Mouse (Mus musculus) forebrain, embryonic 15.5 days (tissue): ENCODE results near the gene Zfp87. TPM values are rescaled to one million over a fixed set of nuclear protein-coding genes. Genes with fewer than 3 reads are reported as not detected.

Experiments
- ATAC-seq: fragments of 200-750 bp; cut with Nextera tagmentation; replicated peaks from 2 replicates; pipeline ENCODE4 v1.8.0; 2017; ENCODE audit warnings: mild to moderate bottlenecking, moderate TSS enrichment, moderate library complexity
- H3K27ac ChIP-seq: fragments of 300-500 bp; sonication (generic); replicated peaks from 2 replicates; pipeline ENCODE4 v1.5.1; 2015; ENCODE audit warnings: mild to moderate bottlenecking, inconsistent platforms
- H3K27me3 ChIP-seq: fragments of 300-500 bp; sonication (generic); 2 replicates; pipeline ENCODE4 v1.6.1; 2015; ENCODE audit warnings: inconsistent platforms
- H3K36me3 ChIP-seq: fragments of 300-500 bp; sonication (generic); 2 replicates; pipeline ENCODE4 v1.6.1; 2015; ENCODE audit warnings: mild to moderate bottlenecking, inconsistent platforms
- H3K4me1 ChIP-seq: fragments of 300-500 bp; sonication (generic); 2 replicates; pipeline ENCODE4 v1.6.1; 2015; ENCODE audit warnings: inconsistent platforms
- H3K4me2 ChIP-seq: fragments of 300-500 bp; sonication (generic); replicated peaks from 2 replicates; pipeline ENCODE4 v1.6.1; 2015; ENCODE audit warnings: mild to moderate bottlenecking, inconsistent platforms
- H3K4me3 ChIP-seq: fragments of 300-500 bp; sonication (generic); 2 replicates; pipeline ENCODE4 v1.5.1; 2015; ENCODE audit warnings: mild to moderate bottlenecking, inconsistent platforms
- H3K9ac ChIP-seq: fragments of 300-500 bp; sonication (generic); replicated peaks from 2 replicates; pipeline ENCODE4 v1.6.1; 2015; ENCODE audit warnings: mild to moderate bottlenecking, inconsistent platforms
- H3K9me3 ChIP-seq: fragments of 300-500 bp; sonication (generic); 2 replicates; pipeline ENCODE4 v1.6.1; 2016; ENCODE audit warnings: inconsistent platforms
- WGBS: fragments of 180-500 bp; shearing (Covaris S2); methylation state at CpG from one replicate; pipeline ENCODE4 v1.1.7; 2015; ENCODE audit warnings: mixed read lengths; 5-methylcytosine and 5-hydroxymethylcytosine counted together
- polyA plus RNA-seq: library from polyadenylated mRNA; unstranded; fragments of >200 nt; fragmentation: Nextera tagmentation; extraction: Ambion mirVana; gene quantifications from 2 replicates; pipeline ENCODE4 v1.2.1, GENCODE M21; 2015

Zfp87 gene
- polyA plus RNA-seq = 42.8 and 43.6 TPM in 2 replicates

- H3K27me3 ChIP-seq = no peaks in the 10 kb centered on the region
- WGBS = under 1% methylated on average over 27 of the region's 27 CpGs
- peak within 1 kb of the TSS; percentile 86 for H3K4me3 ChIP-seq
- H3K4me2 ChIP-seq = peak within 1 kb of the TSS; percentile 84
- no peaks in the 10 kb centered on the region for H3K9me3 ChIP-seq
- H3K4me1 ChIP-seq = peaks cover 24% of the 10 kb centered on the region
- peak within 1 kb of the TSS; percentile 80 for H3K27ac ChIP-seq
- peak within 1 kb of the TSS; percentile 88 for H3K9ac ChIP-seq
- peak; percentile 99 for ATAC-seq
- H3K36me3 ChIP-seq = peaks cover under 1% of the 10 kb centered on the region
Measured at GRCm38 (mm10) chr13:67525753-67526410, at the start of gene Zfp87, which contains the start of gene Gm26965. TSS of gene Zfp87 (minus strand) at chr13:67526177. TSS of gene Gm26965 (minus strand) at chr13:67526151.

- WGBS = 68% methylated on average over 5 of the region's 5 CpGs
Measured at GRCm38 (mm10) chr13:67572591-67573189, 46.7 kb upstream of the Zfp87 start.

GRCm38 (mm10) chr13:67553730-67554129, 27.8 kb upstream of the Zfp87 start, which contains the start of gene Zfp748:
TSS of gene Zfp748 (minus strand) at chr13:67553830.
- H3K4me1 ChIP-seq = peaks cover 23% of the 10 kb centered on the region

More at GRCm38 (mm10) chr13:67572591-67573189, 46.7 kb upstream of the Zfp87 start:
- no peaks in the 10 kb centered on the region for H3K36me3 ChIP-seq
- no peaks in the 10 kb centered on the region for H3K27me3 ChIP-seq
- H3K27ac ChIP-seq = no peak overlapping the region
- H3K4me3 ChIP-seq = no peak overlapping the region
- ATAC-seq = no peak
- no peaks in the 10 kb centered on the region for H3K4me1 ChIP-seq
- no peak overlapping the region for H3K4me2 ChIP-seq
- no peaks in the 10 kb centered on the region for H3K9me3 ChIP-seq
- H3K9ac ChIP-seq = no peak overlapping the region

GRCm38 (mm10) chr13:67552505-67553346, 26.7 kb upstream of the Zfp87 start:
- H3K27me3 ChIP-seq = no peaks in the 10 kb centered on the region
- H3K9me3 ChIP-seq = no peaks in the 10 kb centered on the region
- H3K36me3 ChIP-seq = no peaks in the 10 kb centered on the region
- H3K4me3 ChIP-seq = peak overlapping the region; percentile 81
- H3K4me2 ChIP-seq = peak overlapping the region; percentile 70
- WGBS = 1% methylated on average over 43 of the region's 44 CpGs
- peaks cover 23% of the 10 kb centered on the region for H3K4me1 ChIP-seq
- peak; percentile 99 for ATAC-seq
- peak overlapping the region; percentile 76 for H3K27ac ChIP-seq
- peak overlapping the region; percentile 77 for H3K9ac ChIP-seq

More at GRCm38 (mm10) chr13:67553730-67554129, 27.8 kb upstream of the Zfp87 start, which contains the start of gene Zfp748:
- no peaks in the 10 kb centered on the region for H3K36me3 ChIP-seq
- H3K27me3 ChIP-seq = no peaks in the 10 kb centered on the region
- peak within 1 kb of the TSS; percentile 77 for H3K9ac ChIP-seq
- WGBS = 82% methylated on average over 4 of the region's 4 CpGs
- peak within 1 kb of the TSS; percentile 81 for H3K4me3 ChIP-seq
- peak within 1 kb of the TSS; percentile 70 for H3K4me2 ChIP-seq
- H3K27ac ChIP-seq = peak within 1 kb of the TSS; percentile 76
- no peak for ATAC-seq
- H3K9me3 ChIP-seq = no peaks in the 10 kb centered on the region

GRCm38 (mm10) chr13:67545941-67546340, 20.0 kb upstream of the Zfp87 start:
- Histone ChIP-seq H3K36me3 (peaks cover 46% of the 10 kb centered on the region), H3K9me3 (no peaks in the 10 kb centered on the region), H3K27ac (no peak overlapping the region), H3K9ac (no peak overlapping the region), H3K4me2 (no peak overlapping the region), H3K4me3 (no peak overlapping the region), H3K4me1 (0 out of 2 replicates have a peak, but pooled peaks cover 4% of the 10 kb centered on the region), H3K27me3 (no peaks in the 10 kb centered on the region)
- ATAC-seq = no peak
- 85% methylated on average over 1 of the region's 1 CpGs for WGBS

GRCm38 (mm10) chr13:67527049-67527730, 1.2 kb upstream of the Zfp87 start:
- Histone ChIP-seq H3K9ac (no peak overlapping the region), H3K36me3 (no peaks in the 10 kb centered on the region), H3K27me3 (no peaks in the 10 kb centered on the region), H3K27ac (no peak overlapping the region), H3K9me3 (no peaks in the 10 kb centered on the region), H3K4me1 (peaks cover 24% of the 10 kb centered on the region), H3K4me3 (no peak overlapping the region), H3K4me2 (no peak overlapping the region)
- ATAC-seq = no peak
- 76% methylated on average over 3 of the region's 3 CpGs for WGBS

GRCm38 (mm10) chr13:67500908-67501307, 25.1 kb downstream of the Zfp87 start:
- Histone ChIP-seq H3K27me3 (no peaks in the 10 kb centered on the region), H3K9ac (no peak overlapping the region), H3K4me3 (no peak overlapping the region), H3K4me2 (no peak overlapping the region), H3K27ac (no peak overlapping the region), H3K9me3 (no peaks in the 10 kb centered on the region), H3K4me1 (peaks cover 9% of the 10 kb centered on the region), H3K36me3 (peaks cover 4% of the 10 kb centered on the region; the same call in 1 of the 2 replicates)
- peak; percentile 14 for ATAC-seq
- 83% methylated on average over 1 of the region's 1 CpGs for WGBS

- under 1% methylated on average over 22 of the region's 22 CpGs for WGBS
Measured at GRCm38 (mm10) chr13:67500084-67500719, 25.8 kb downstream of the Zfp87 start, which contains the start of gene Zfp58. TSS of gene Zfp58 (minus strand) at chr13:67500555.

GRCm38 (mm10) chr13:67495631-67496030, 30.3 kb downstream of the Zfp87 start:
- WGBS = 92% methylated on average over 1 of the region's 1 CpGs
- ATAC-seq = no peak
- Histone ChIP-seq H3K27ac (no peak overlapping the region), H3K27me3 (no peaks in the 10 kb centered on the region), H3K36me3 (peaks cover 51% of the 10 kb centered on the region), H3K4me3 (no peak overlapping the region), H3K4me1 (peaks cover 9% of the 10 kb centered on the region), H3K9ac (no peak overlapping the region), H3K9me3 (peaks cover 13% of the 10 kb centered on the region; the same call in 1 of the 2 replicates), H3K4me2 (no peak overlapping the region)

More at GRCm38 (mm10) chr13:67500084-67500719, 25.8 kb downstream of the Zfp87 start, which contains the start of gene Zfp58:
- peak; percentile 99 for ATAC-seq
- Histone ChIP-seq H3K9ac (peak within 1 kb of the TSS; percentile 59), H3K4me3 (peak within 1 kb of the TSS; percentile 61), H3K36me3 (peaks cover 8% of the 10 kb centered on the region), H3K27me3 (no peaks in the 10 kb centered on the region), H3K4me1 (peaks cover 9% of the 10 kb centered on the region), H3K9me3 (no peaks in the 10 kb centered on the region), H3K27ac (no peak within 1 kb of the TSS), H3K4me2 (peak within 1 kb of the TSS; percentile 73)

- ATAC-seq = peak; percentile 76
- H3K4me1 ChIP-seq = peaks cover 13% of the 10 kb centered on the region
- 37% methylated on average over 8 of the region's 8 CpGs for WGBS
- H3K36me3 ChIP-seq = peaks cover 19% of the 10 kb centered on the region; the same call in 1 of the 2 replicates
- H3K9ac ChIP-seq = peak overlapping the region; percentile 56
- H3K9me3 ChIP-seq = no peaks in the 10 kb centered on the region
- peak overlapping the region; percentile 76 for H3K4me2 ChIP-seq
- H3K27ac ChIP-seq = peak overlapping the region; percentile 16; the same call in 1 of the 2 replicates
- H3K4me3 ChIP-seq = peak overlapping the region; percentile 64
- no peaks in the 10 kb centered on the region for H3K27me3 ChIP-seq
Measured at GRCm38 (mm10) chr13:67484424-67484811, 41.6 kb downstream of the Zfp87 start.
